Mouse (Mus musculus): ENCODE data around the gene Ankrd13d. TPM values are rescaled to one million over a fixed set of nuclear protein-coding genes. Genes with fewer than 3 reads are reported as not detected.

Gene Ankrd13d
- total and polyA plus RNA-seq, 3 experiments, result 3.8 to 55.1 (median 13.2) TPM

- Histone ChIP-seq H3K27ac (ENCODE audit: insufficient read depth, low read depth) (peak overlapping the region; percentile 97), H3K9me3 (replicated peaks; ENCODE audit: low read length) (no peaks in the 10 kb centered on the region), H3K27me3 (replicated peaks) (no peaks in the 10 kb centered on the region), H3K9ac (ENCODE audit: insufficient read depth, low read depth) (peak overlapping the region; percentile 79), H3K79me2 (replicated peaks; ENCODE audit: control insufficient read depth, extremely low read depth, insufficient read depth, poor library complexity, severe bottlenecking) (peaks cover 89% of the 10 kb centered on the region), H3K4me2 (ENCODE audit: insufficient read depth, low read depth, poor library complexity, severe bottlenecking) (peak overlapping the region; percentile 92), H3K36me3 (replicated peaks in 1 of 2; ENCODE audit: control insufficient read depth in 1 of 2, insufficient read depth in 1 of 2, low read length in 1 of 2) (peaks cover 22 to 50% of the 10 kb centered on the region in 2 experiments), H3K4me1 (ENCODE audit: control insufficient read depth in 1 of 2, insufficient read depth in 2 of 2) (peaks cover 37 to 74% of the 10 kb centered on the region in 2 experiments), H3K4me3 (replicated peaks in 1 of 3; ENCODE audit: low read depth in 2 of 3, low read length in 2 of 3, poor library complexity in 1 of 3) (peak overlapping the region; percentile 56 to 89 (median 59))
- in situ Hi-C loops (cut with MboI; ENCODE audit: low pct_ligation_motif_present, low pct_unique_long_range_greater_than_20kb, low sequenced_read_pairs), result no loop called here
- TF ChIP-seq UBTF (IDR thresholded peaks at IDR 0.05; ENCODE audit: low read depth, low read length), result 0 out of 2 replicates have a peak, but pooled peaks have one; percentile 19
- no peak for TF ChIP-seq POLR2AphosphoS2 (IDR thresholded peaks at IDR 0.05; ENCODE audit: low read depth, low read length)
- TF ChIP-seq CTCF (conservative IDR thresholded peaks at IDR 0.05 in 1 of 2, IDR thresholded peaks at IDR 0.05 in 1 of 2; ENCODE audit: low read depth in 2 of 2, low read length in 2 of 2), result no peak
- no peak for TF ChIP-seq MAX (IDR thresholded peaks at IDR 0.05; ENCODE audit: low read length)
- TF ChIP-seq CHD1 (IDR thresholded peaks at IDR 0.05; ENCODE audit: low read depth, low read length), result no peak; the same call in 1 of the 2 replicates
- no peak for TF ChIP-seq NRF1 (IDR thresholded peaks at IDR 0.05; ENCODE audit: low read depth, low read length)
- no peak for TF ChIP-seq RAD21 (IDR thresholded peaks at IDR 0.05; ENCODE audit: low read depth, low read length)
- DNase-seq (ENCODE audit: extremely low read depth), result no peak
- dilution Hi-C loops (cut with MboI; ENCODE audit: extremely low pct_ligation_motif_present, extremely low pct_unique_long_range_greater_than_20kb, low sequenced_read_pairs), result no loop called here
These were observed 18.2 kb upstream of the Ankrd13d start for GRCm38 (mm10) chr19:4300852-4301734.

GRCm38 (mm10) chr19:4300271-4300704 is 17.4 kb upstream of the Ankrd13d start:
- Histone ChIP-seq H3K27me3 (replicated peaks) (no peaks in the 10 kb centered on the region), H3K9me3 (replicated peaks; ENCODE audit: low read length) (no peaks in the 10 kb centered on the region), H3K4me1 (ENCODE audit: control insufficient read depth in 1 of 2, insufficient read depth in 2 of 2) (peaks cover 43 to 82% of the 10 kb centered on the region in 2 experiments), H3K36me3 (replicated peaks in 1 of 2; ENCODE audit: control insufficient read depth in 1 of 2, insufficient read depth in 1 of 2, low read length in 1 of 2) (peaks cover 29 to 58% of the 10 kb centered on the region in 2 experiments), H3K27ac (ENCODE audit: insufficient read depth, low read depth) (peak overlapping the region; percentile 97), H3K4me2 (ENCODE audit: insufficient read depth, low read depth, poor library complexity, severe bottlenecking) (peak overlapping the region; percentile 92), H3K4me3 (replicated peaks in 1 of 3; ENCODE audit: low read depth in 2 of 3, low read length in 2 of 3, poor library complexity in 1 of 3) (peak overlapping the region; percentile 2 to 89 (median 27)), H3K79me2 (replicated peaks; ENCODE audit: control insufficient read depth, extremely low read depth, insufficient read depth, poor library complexity, severe bottlenecking) (peaks cover 91% of the 10 kb centered on the region), H3K9ac (ENCODE audit: insufficient read depth, low read depth) (peak overlapping the region; percentile 79; the same call in 1 of the 2 replicates)
- DNase-seq (ENCODE audit: extremely low read depth), result peak; percentile 94
- dilution Hi-C loops (cut with MboI; ENCODE audit: extremely low pct_ligation_motif_present, extremely low pct_unique_long_range_greater_than_20kb, low sequenced_read_pairs), result no loop called here
- in situ Hi-C loops (cut with MboI; ENCODE audit: low pct_ligation_motif_present, low pct_unique_long_range_greater_than_20kb, low sequenced_read_pairs), result no loop called here
- TF ChIP-seq MYC (IDR thresholded peaks at IDR 0.05; ENCODE audit: low read depth, low read length) (peak; percentile 96), BHLHE40 (IDR thresholded peaks at IDR 0.05; ENCODE audit: low read depth, low read length) (peak; percentile 95), HCFC1 (IDR thresholded peaks at IDR 0.05; ENCODE audit: low read depth, low read length) (0 out of 2 replicates have a peak, but pooled peaks have one; percentile 28), ZMIZ1 (IDR thresholded peaks at IDR 0.05; ENCODE audit: low read depth, low read length) (peak; percentile 68; the same call in 1 of the 2 replicates), MEF2A (IDR thresholded peaks at IDR 0.05; ENCODE audit: borderline replicate concordance, low read depth, low read length) (no peak), USF1 (IDR thresholded peaks at IDR 0.05; ENCODE audit: low read depth, low read length) (no peak), SIN3A (IDR thresholded peaks at IDR 0.05; ENCODE audit: low read length) (peak; percentile 84), UBTF (IDR thresholded peaks at IDR 0.05; ENCODE audit: low read depth, low read length) (peak; percentile 85; the same call in 1 of the 2 replicates), ZKSCAN1 (IDR thresholded peaks at IDR 0.05; ENCODE audit: borderline replicate concordance, low read depth, low read length) (no peak), PAX5 (IDR thresholded peaks at IDR 0.05; ENCODE audit: low read length) (no peak), ETS1 (conservative IDR thresholded peaks at IDR 0.05; ENCODE audit: low read depth, low read length) (peak; percentile 89), MAZ (IDR thresholded peaks at IDR 0.05; ENCODE audit: low read depth, low read length) (peak; percentile 54), NRF1 (IDR thresholded peaks at IDR 0.05; ENCODE audit: low read depth, low read length) (no peak), E2F4 (IDR thresholded peaks at IDR 0.05; ENCODE audit: insufficient replicate concordance, low read depth, low read length) (no peak), KAT2A (IDR thresholded peaks at IDR 0.05; ENCODE audit: insufficient replicate concordance, low read length) (no peak), ZC3H11A (IDR thresholded peaks at IDR 0.05; ENCODE audit: low read depth, low read length) (no peak), JUN (IDR thresholded peaks at IDR 0.05; ENCODE audit: insufficient read depth, low read depth, low read length) (no peak), POLR2A (IDR thresholded peaks at IDR 0.05; ENCODE audit: low read depth, low read length) (peak; percentile 64), TCF12 (IDR thresholded peaks at IDR 0.05; ENCODE audit: low read depth, low read length) (peak; percentile 54; the same call in 1 of the 2 replicates), CHD1 (IDR thresholded peaks at IDR 0.05; ENCODE audit: low read depth, low read length) (no peak; the same call in 1 of the 2 replicates), GABPA (IDR thresholded peaks at IDR 0.05; ENCODE audit: insufficient replicate concordance, low read depth, low read length) (no peak), JUND (conservative IDR thresholded peaks at IDR 0.05; ENCODE audit: low read depth, low read length) (no peak), TBP (conservative IDR thresholded peaks at IDR 0.05; ENCODE audit: low read depth, low read length) (peak; percentile 80; the same call in 1 of the 2 replicates), SMC3 (IDR thresholded peaks at IDR 0.05; ENCODE audit: low read depth, low read length) (no peak), RAD21 (IDR thresholded peaks at IDR 0.05; ENCODE audit: low read depth, low read length) (no peak), NELFE (IDR thresholded peaks at IDR 0.05; ENCODE audit: low read depth, low read length) (no peak), POLR2AphosphoS2 (IDR thresholded peaks at IDR 0.05; ENCODE audit: low read depth, low read length) (no peak)
